Mouse (Mus musculus): ENCODE data around the gene Ssr1. TPM values are rescaled to one million over a fixed set of nuclear protein-coding genes. Genes with fewer than 3 reads are reported as not detected.

Gene Ssr1
- total RNA-seq, 4 experiments from 2014 or later, result 36.3 to 44.8 (median 42.9) TPM

DNA sequence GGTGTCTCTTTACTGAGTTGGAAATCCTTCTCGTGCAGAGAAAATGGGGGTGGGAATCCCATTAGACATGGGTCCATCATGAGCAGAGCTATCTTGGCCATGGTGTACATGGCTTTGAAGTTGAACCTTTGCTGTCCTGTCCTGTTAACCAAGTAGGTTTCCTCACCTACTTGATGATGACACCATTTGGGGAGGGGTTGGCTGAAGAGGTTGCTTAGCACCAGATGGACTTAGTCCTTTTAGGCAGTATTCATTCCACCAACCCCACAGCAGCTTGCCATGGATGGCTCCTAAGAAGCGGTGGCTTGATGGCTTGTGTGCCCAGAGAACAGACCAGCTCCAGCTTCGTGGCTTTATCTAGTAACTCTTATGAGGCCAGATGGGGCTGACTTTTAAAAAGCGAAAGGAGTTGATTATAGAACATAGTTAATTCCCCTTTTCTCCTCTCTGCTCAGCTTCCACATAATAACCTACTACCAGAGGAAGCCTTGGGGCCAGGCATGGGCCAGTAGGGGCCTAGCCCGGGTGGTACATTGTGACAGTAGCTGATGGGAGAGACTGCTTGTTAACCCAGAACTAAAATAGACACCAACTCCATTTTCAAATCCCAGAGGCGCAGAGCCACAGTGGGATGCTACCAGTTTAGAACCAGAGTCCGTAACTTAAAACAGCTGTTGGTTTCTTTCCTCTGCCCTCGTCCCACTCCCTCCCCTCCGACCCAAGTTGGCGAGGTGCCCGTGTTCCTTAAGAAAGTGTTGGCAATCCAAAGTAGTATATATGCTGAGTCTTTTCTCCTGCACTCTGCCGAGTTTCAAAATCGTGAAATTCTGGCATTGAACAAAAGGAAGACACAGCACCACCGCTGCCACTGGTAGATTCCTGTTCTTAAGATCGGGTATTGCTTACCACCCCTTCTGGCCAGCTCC is 75.4 kb downstream of the Ssr1 start:
- DNase-seq (ENCODE audit: low spot score), result no peak

Other genes starting within 250 kb of the Ssr1 start
- gene Rreb1, start 215.8 kb downstream of the Ssr1 start, total RNA-seq (2022), result 10 to 100 TPM; 44.5 to 54.0 (median 52.6) TPM
- gene Riok1, start 42.8 kb upstream of the Ssr1 start, total RNA-seq (2022), result 10 to 100 TPM in 2 of 4 experiments, 1 to 10 TPM in 2; 8.2 to 10.6 (median 9.3) TPM
- 1 to 10 TPM; 1.6 to 3.0 (median 2.1) TPM for gene Cage1, start 42.9 kb upstream of the Ssr1 start, total RNA-seq (2022)
- gene Dsp, start 157.1 kb upstream of the Ssr1 start, total RNA-seq (2022), result 100 to 1,000 TPM; 553 to 683 (median 643) TPM
- 10 to 100 TPM in 2 of 4 experiments, 1 to 10 TPM in 2; 6.5 to 15.6 (median 10.9) TPM for gene Snrnp48, start 210.7 kb upstream of the Ssr1 start, total RNA-seq (2022)

Data from heart, adult 8-10 months (tissue).